Mouse (Mus musculus) mesoderm, embryonic 11.5 days (tissue): Measurements from ENCODE around the gene Dcst2.

Experiments
- DNase-seq: peaks from one replicate; pipeline ENCODE4 v3.0.0-alpha.2; 2012; ENCODE audit warnings: low read depth, low spot score

Dcst2 gene

DNA sequence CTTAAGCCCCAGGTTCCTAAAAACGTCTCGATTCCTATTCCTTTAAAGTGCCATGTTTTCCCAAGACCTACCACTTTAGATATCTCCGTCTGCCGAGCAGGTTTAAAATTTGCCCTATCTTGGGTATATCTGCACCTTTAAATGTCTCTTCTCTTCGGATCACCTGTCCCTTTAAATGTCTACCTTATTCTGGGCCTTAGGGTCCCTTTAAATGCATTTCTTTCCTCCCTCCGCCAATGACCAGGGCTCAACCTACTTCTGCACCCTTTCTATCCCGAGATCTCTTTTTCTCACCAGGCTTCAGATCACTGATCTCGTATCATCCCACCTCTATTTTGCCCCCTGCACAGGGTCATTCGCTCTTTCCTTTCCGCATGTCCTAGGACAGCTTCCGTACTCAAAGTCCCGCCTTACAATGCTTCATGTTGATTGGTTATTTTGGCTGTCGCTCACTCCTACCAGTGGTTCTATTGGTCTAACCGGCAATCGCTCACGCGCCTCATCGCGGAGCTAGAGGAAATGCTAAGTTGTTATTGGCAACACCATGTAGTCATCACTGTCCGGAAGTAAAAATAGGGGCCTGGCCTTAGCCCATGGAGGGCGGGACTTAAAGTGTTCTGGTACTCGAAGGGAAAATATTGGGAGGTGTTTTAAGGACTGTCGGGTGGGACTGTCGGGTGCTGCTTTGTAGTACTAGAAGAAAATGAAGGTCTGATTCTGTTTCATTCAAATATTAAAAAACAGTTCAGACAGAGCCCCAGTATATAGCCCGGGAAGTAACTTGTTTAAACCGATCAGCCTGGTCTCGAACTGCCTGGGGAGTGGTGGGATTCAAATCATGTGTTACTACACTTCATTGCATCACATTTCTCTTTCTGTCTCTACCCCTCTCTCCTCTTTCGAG is 50.0 kb downstream of the Dcst2 start, which contains the start of gene Flad1:
TSS of gene Flad1 (minus strand) at position 381 of the 904 bp plus-strand sequence.
- peak; percentile 100 for DNase-seq

DNA sequence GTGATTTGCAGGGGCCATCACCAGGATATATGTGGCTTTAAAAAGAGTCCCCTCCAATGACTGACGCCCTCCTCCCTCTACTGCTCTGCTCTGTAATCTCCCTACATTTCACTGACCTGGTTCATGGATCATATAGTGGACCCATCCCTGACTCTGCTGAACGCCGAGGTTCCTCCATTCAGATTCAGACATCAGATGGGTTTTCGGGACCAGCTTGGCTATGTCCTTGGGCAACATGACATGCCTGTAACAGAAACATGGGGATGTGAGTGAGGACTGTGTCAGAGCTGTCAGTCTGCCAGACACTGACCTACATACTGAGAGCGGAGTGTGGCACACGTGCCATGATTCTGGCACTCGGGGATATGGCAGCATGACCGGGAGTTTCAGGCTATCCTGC is 54.4 kb downstream of the Dcst2 start:
- no peak for DNase-seq

- no peak for DNase-seq
These were observed 55.4 kb downstream of the Dcst2 start for GRCm38 (mm10) chr3:89417131-89417530.

DNA sequence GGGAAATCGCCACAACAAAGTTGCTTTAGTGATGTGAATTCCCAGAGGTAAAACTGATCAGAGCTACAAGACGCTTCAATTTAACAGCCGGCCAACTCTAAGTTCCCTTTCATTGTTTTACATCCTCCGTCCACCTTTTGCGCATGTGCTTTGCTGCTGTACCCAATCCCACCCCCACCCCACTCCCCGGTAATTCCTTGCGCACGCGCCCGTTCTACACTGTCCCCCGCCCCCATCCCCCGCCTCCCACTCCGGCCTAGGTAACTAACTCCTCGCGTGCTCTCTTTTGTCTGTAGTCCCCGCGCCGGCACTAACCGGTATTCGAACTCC is 56.0 kb downstream of the Dcst2 start:
- DNase-seq, result peak; percentile 89

DNA sequence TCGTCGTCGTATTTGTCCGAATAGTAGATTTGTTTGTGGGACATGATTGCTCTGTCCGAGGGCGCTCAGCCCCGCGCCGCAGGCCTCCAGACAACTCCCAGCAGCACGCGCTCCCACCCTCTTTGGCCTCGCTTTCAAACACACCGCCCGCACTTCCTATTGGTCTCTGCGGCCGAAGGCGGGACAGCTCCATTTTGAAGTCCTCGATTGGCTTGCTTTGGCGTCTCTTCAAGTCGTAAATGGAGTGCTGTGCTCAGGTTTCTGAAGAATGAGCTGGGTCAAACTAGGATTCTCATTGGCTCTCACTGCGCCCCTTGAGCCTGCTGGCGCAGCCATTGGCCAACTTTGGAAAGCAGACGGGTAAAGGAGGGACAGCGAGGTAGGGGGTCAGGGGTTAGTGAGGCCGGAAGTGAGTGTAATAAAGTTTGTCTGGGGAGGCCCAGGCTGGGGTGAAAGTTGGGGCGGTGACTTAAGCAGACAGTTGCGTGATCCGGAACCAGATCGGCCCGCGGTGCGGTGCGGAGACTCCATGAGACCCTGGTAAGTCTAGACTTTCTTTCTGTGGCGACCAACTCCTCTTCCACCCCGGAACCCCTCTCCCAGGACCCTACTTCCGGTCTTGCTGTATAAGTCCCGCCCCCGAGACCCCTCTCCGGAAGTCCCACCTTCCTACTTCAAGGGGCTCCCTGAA is 56.5 kb downstream of the Dcst2 start, which contains the start of the genes Cks1b and Shc1:
TSS of gene Cks1b (minus strand) at position 214 of the 691 bp plus-strand sequence.
TSS of gene Shc1 (plus strand) at position 274 of the 691 bp plus-strand sequence.
- peak; percentile 99 for DNase-seq

- DNase-seq, result peak; percentile 77
These were observed 57.1 kb downstream of the Dcst2 start for GRCm38 (mm10) chr3:89418861-89419250.

- peak; percentile 54 for DNase-seq
These were observed 57.8 kb downstream of the Dcst2 start for GRCm38 (mm10) chr3:89419571-89419970.

DNA sequence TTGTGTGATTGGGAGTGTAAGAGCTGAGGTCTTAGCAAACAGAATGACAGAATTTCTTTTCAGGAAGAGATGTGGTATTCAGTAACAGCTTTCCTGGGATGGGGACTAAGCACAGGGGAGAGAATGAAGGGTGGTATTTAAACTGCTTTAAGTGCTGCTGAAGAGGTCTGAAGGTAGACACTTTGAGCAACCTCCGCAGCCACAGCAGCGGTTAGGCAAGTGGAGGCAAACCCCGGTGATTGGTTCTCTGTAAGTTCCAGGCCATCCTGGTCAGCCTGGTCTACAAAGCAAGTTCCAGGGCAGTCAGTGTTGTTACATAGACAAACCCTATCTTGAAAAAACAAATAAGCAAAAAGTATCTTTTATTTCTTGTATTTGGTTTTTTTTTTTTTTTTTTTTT is 58.2 kb downstream of the Dcst2 start:
- DNase-seq, result no peak

DNA sequence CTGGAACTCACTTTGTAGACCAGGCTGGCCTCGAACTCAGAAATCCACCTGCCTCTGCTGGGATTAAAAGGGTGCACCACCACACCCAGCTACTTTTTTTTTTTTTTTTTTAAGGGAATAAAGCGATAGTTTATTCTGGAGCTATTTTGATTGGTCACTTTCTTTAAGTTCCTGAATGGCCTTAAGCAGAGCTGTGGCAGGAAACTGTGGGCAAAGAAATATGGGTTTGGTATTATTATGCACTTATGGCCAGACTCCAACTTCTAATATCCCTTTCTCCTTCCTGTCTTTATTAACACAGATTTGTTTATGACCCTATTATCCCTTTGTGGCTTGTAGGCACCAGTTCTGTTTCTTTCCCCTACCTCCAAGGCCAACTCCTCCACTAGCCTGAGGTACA is 58.6 kb downstream of the Dcst2 start:
- DNase-seq, result no peak

DNA sequence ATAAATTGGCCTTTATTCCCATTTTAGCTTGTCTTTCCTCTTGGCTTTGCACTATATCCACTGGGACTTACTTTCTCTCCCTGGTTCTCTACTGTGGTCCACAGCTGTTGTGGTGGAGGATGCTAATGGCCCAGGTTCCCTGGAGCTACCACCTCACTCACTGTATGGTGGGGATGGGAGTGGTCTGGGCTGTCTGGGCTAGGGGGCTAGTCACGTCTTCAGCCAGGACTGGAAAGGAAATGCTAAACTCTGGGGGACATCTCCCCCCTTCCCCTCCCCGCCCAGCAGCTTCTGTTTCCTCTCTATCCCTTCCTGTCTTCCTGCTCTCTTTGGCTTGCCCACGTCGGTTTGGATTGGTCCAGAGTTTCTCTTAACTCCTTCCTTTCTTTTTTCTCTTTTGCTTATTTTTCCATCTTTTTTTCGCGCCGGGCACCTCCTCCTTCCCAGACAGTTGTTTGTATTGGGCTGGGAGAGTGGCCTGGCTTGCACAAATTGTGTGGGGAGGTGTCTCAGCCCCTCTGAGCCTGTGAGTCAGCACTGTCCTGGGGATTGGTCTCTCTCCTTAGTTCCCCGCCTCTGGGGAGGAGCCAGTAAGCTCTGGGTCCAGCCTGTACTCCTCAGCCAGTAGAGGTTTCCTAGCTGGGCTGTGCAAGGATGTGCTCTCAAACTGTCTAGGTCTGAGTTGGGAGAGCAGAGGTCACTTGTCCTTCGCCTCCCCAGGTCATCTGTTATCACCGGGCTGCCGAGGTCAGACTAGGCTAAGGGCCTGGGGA is 59.4 kb downstream of the Dcst2 start:
- DNase-seq, result peak; percentile 80

- DNase-seq, result no peak
These were observed 60.2 kb downstream of the Dcst2 start for GRCm38 (mm10) chr3:89421810-89422473.

GRCm38 (mm10) chr3:89422556-89423205 is 60.9 kb downstream of the Dcst2 start:
- DNase-seq, result no peak

DNA sequence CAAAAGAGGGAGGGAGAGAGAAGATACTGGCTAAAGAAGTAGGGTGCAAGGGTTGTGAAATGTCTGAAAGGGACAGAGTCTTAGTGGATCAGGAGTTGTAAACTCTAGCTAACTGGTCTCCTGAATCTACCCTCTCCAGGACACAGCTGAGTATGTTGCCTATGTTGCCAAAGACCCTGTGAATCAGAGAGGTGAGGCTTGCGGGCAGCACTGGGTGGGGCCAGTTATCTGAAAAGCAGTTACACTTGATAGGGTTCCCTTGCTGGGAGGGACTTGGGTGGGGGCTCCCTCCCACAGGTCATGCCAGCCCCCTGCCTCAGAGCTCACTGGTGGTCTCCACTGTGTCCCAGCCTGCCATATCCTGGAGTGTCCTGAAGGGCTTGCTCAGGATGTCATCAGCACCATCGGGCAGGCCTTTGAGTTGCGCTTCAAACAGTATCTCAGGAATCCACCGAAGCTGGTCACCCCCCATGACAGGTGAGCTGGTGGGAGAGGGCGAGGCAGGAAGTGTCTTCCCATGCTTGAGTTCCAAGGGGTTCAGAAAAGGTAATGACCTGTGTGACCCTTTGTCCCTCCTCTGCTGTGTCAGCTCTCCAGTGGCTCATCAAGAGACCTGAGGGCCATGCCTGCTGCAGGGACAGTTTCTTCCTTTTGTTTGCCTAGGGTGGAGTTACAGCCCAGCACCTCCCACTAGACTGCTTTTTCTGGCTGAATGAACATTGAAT is 62.8 kb downstream of the Dcst2 start:
- no peak for DNase-seq

DNA sequence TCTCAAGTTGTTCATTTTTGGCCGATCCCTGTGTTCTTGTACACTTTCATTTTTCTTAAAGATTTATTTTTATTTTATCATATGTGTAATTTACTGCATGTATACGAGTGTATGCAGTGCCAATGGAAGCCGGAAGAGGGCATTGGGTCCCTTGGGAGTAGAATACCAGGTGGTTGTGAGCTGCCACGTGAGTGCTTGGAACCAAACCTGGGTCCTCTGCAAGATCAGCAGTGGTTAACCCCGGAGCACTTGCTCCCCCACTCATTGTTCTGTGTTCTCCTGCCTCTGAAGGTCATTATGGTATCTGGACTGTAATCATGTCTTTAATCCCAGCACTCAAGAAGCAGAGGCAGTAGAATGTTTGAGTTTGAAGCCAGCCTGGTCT is 63.4 kb downstream of the Dcst2 start:
- no peak for DNase-seq

DNA sequence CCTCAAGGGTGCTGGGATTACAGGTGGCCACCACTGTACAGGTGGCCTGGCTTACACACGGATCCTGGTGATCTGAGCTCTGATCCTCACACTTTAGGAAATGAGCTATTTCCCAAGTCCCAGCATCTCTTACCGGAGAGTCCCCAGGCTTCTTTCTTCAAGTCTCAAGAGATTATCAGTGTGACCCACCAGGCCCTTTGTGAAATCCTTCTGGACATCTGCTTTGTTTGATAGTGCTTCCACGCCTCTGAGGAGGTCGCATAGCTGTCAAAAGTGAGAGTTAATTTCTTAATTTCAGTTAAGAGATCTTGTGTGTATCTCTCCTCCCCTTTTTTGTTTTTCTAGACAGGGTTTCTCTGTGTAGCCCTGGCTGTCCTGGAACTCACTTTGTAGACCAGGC is 64.1 kb downstream of the Dcst2 start:
- DNase-seq, result no peak
